Mouse (Mus musculus) gastrocnemius, adult 2 months (tissue): ENCODE results near the gene Mak. TPM values are rescaled to one million over a fixed set of nuclear protein-coding genes. Genes with fewer than 3 reads are reported as not detected.

Source experiments
- DNase-seq: peaks from one replicate; pipeline ENCODE4 v3.0.0; 2022
- H3K27ac ChIP-seq: fragments of 200-600 bp; 2 replicates; pipeline ENCODE4 v1.8.1; 2022; ENCODE audit warnings: mild to moderate bottlenecking
- H3K4me3 ChIP-seq: fragments of 200-600 bp; 2 replicates; pipeline ENCODE4 v1.8.1; 2022; ENCODE audit warnings: mild to moderate bottlenecking, moderate library complexity
- CTCF ChIP-seq: fragments of 200-600 bp; IDR thresholded peaks from 2 replicates; pipeline ENCODE4 v1.8.1; 2022; ENCODE audit warnings: antibody characterized with exemption, mild to moderate bottlenecking, moderate library complexity
- intact Hi-C: fragments of 180-260 bp; cut with DNase I; formaldehyde crosslinking; loops from one replicate; pipeline ENCODE4 v1.15.1; 2025
- long read RNA-seq, 2 experiments: library from polyadenylated mRNA; stranded (forward); transcript quantifications; one replicate each; pipeline ENCODE4 v2.0.0; 2021
- total RNA-seq, 2 experiments: library from RNA; stranded (reverse); gene quantifications; 2 replicates each; pipeline ENCODE4 v1.2.3; 2021

Gene Mak
- total RNA-seq = not detected
- long read RNA-seq, experiment 1 = 0 reads
- long read RNA-seq, experiment 2 = 0 reads

- H3K27ac ChIP-seq = no peak within 1 kb of the TSS
- peak within 1 kb of the TSS; percentile 67 for H3K4me3 ChIP-seq
- DNase-seq = peak; percentile 45
- TF ChIP-seq CTCF = no peak
- intact Hi-C loops = no loop called here
Observed at GRCm38 (mm10) chr13:41079421-41079780, at the start of gene Mak. TSS of gene Mak (minus strand) at chr13:41079706.

DNA sequence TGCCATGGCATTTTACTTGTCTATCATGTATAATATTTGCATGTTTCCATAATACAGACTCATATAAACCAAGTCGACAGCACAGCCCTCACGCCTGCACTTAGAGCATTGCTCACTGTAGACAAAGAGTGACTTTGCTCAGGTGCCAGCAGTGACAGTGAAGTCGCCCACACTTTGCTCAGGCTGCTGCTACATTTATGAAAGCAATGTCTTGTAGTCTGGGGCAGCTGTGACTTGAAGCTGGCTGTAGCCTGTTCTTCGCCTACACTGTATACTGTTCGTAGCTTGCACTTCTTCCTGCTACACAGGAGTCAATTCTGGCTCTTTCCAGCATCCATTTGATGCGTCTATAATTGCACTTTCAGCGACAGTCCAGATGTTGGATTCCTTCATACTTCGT, 49.6 kb upstream of the Mak start:
- Histone ChIP-seq H3K4me3 (no peak overlapping the region), H3K27ac (no peak overlapping the region)
- intact Hi-C loops = no loop called here
- TF ChIP-seq CTCF = no peak
- DNase-seq = no peak

DNA sequence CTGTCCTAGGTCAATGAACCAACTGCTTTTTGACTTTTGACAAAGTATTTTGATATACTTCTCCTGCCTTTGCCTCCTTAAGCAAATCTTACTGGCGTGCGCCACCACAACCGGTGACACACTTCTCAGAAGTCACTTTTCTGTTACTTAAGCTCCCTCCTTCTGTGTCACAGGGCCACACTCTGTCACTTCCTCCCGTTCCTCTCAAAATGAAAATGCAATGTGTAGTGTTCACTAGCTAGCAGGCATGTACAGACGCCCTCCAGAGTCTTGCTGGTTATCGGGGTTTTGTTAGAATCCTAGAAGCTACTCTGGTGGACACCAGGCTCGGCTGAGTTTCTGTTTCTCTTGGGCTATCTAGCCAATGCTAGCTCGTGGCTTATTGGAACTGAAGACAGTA, 48.8 kb upstream of the Mak start:
- no peak overlapping the region for H3K27ac ChIP-seq
- intact Hi-C loops = no loop called here
- no peak for DNase-seq
- TF ChIP-seq CTCF = no peak
- H3K4me3 ChIP-seq = no peak overlapping the region

DNA sequence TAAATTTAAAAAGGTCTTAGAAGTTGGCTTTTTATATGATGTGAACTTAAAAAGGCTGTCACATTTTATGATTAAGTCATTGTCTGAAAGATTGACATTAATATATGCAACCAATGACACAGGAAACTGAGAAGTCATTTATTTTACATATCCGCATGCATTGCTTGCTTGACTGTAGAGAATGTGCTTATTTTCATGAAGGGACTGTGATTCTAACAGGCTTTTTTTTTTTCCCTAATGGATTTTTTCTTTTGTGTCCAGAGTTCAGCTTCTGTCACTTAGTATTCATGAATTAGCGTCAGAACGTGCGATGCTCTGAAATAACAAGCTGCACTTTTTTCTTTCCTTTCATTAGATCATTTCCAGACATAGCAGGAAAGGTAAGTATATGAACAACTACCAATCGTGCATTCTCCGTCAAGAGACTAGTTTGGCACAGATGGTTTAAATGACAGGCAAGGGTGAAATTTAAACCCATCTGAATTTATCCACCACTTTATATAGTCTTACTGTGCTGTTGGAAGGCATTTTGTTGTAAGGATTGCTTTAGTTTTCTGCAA, 44.2 kb upstream of the Mak start:
- intact Hi-C loops = no loop called here
- Histone ChIP-seq H3K4me3 (no peak overlapping the region), H3K27ac (no peak overlapping the region)
- no peak for DNase-seq
- TF ChIP-seq CTCF = no peak

- no peak for DNase-seq
- Histone ChIP-seq H3K4me3 (no peak overlapping the region), H3K27ac (no peak overlapping the region)
- intact Hi-C loops = no loop called here
- no peak for TF ChIP-seq CTCF
Observed at GRCm38 (mm10) chr13:41119152-41119945, 39.8 kb upstream of the Mak start.

- H3K4me3 ChIP-seq = no peak within 1 kb of the TSS
- TF ChIP-seq CTCF = no peak
- DNase-seq = no peak
- intact Hi-C loops = no loop called here
- H3K27ac ChIP-seq = no peak within 1 kb of the TSS
Observed at GRCm38 (mm10) chr13:41113940-41114339, 34.4 kb upstream of the Mak start, which contains the start of gene Sycp2l. TSS of gene Sycp2l (plus strand) at chr13:41114307.

- intact Hi-C loops = no loop called here
- no peak for DNase-seq
- Histone ChIP-seq H3K27ac (no peak within 1 kb of the TSS), H3K4me3 (no peak within 1 kb of the TSS)
- TF ChIP-seq CTCF = no peak
Observed at GRCm38 (mm10) chr13:41110935-41111334, 31.4 kb upstream of the Mak start, which contains the start of gene Gcm2. TSS of gene Gcm2 (minus strand) at chr13:41111035.

DNA sequence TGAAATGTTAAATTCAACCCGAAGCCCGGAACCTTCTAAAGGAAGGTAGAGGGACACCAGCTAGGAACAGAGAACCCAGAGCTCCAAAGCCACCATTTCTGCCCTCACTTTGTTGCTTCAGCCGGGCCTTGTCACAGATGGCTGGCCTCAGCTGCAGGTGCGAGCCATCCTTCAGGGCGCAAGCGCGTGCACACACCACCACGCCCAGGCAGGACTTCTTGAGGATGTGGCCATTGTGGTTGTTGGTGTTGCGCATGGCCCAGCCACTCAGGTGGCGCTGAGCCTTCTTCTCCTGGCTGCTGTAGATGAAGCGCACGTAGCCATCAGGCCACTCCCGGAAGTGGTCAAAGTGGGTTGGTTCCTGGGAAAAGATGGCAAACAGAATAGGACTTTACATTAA, 26.0 kb upstream of the Mak start:
- intact Hi-C loops = no loop called here

GRCm38 (mm10) chr13:41103841-41104525, 24.5 kb upstream of the Mak start:
- no peak for TF ChIP-seq CTCF
- Histone ChIP-seq H3K4me3 (no peak overlapping the region), H3K27ac (no peak overlapping the region)
- no peak for DNase-seq
- intact Hi-C loops = no loop called here

More for the DNA sequence above, 26.0 kb upstream of the Mak start:
- no peak overlapping the region for H3K4me3 ChIP-seq
- no peak overlapping the region for H3K27ac ChIP-seq
- TF ChIP-seq CTCF = no peak
- DNase-seq = no peak

DNA sequence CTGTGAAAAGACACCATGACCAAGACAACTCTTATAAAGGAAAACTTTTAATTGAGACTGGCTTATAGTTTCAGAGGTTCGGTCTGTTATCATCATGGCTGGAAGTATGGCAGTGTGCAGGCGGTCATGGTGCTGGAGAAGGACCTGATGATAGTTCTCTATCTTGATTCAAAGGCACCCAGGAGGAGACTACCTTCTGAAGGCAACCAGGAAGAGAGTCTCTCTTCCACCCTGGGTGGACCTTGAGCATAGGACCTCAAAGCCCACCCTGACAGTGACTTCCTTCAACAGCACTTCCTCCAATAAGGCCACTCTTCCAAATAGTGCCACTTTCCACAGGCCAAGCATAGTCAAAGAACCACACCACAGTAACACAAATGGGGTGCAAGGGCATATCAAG, 20.5 kb upstream of the Mak start:
- TF ChIP-seq CTCF = no peak
- Histone ChIP-seq H3K4me3 (no peak overlapping the region), H3K27ac (no peak overlapping the region)
- DNase-seq = no peak
- intact Hi-C loops = no loop called here

DNA sequence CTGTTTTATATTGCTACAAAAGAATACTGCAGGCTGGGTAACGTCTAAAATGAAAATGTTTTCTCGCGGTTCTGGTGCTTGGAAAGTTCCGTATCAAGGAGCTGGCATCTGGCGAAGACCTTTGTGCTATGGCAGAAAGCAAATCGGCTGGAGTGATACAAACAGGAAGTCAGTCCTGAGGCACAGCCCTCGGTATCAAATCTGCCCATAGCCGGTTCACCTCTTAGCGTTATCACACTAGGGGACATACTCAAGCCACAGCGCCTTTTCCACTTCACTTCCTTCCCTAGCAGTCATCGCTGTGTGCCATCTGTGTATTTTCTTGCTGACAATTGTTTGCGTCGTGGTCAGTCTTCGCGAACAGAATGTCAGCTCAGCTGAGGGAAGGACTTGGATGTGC, 18.8 kb upstream of the Mak start:
- intact Hi-C loops = no loop called here
- TF ChIP-seq CTCF = no peak
- no peak overlapping the region for H3K4me3 ChIP-seq
- no peak overlapping the region for H3K27ac ChIP-seq
- no peak for DNase-seq

DNA sequence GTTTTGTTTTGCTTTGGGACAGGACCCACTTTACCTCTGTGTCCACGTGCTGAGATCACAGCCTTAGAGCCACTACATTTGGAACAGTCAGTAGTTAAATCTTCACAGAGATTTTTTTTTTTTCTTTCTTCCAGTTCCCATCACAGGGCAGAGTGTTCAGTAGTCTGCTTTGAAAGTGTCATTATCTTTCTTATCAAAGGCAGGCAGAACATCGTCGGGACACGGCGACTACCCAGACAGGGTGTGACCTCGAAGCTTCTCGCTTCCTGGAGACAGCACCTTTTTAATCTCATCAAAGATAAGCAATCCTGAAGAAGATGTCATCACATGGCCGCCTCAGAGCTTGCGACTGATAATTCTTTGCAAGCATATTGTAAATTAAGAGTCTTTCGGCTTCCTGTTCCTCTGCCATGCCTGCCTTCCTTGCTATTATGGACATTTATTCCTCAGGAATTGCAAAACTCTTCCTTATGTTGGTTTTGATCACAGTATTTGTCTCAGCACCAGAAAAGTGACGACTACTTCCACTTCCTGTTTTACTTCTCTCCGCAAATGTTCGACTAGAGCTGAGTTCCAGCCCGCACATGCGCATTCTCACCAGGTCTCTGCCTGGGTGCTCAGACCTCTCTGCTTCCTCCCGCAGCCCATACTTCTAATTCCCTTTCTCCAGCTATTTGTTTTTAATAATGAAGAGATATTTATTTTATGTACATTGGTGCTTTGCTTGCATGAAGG, 18.0 kb upstream of the Mak start:
- Histone ChIP-seq H3K27ac (no peak overlapping the region), H3K4me3 (no peak overlapping the region)
- DNase-seq = peak; percentile 46
- intact Hi-C loops = no loop called here
- no peak for TF ChIP-seq CTCF

GRCm38 (mm10) chr13:41094160-41094559, 14.7 kb upstream of the Mak start:
- TF ChIP-seq CTCF = no peak
- H3K4me3 ChIP-seq = no peak overlapping the region
- no peak overlapping the region for H3K27ac ChIP-seq
- no peak for DNase-seq
- intact Hi-C loops = no loop called here
